24 mouse cellular contexts compared by ENCODE assay signal in the genomic region with DNA sequence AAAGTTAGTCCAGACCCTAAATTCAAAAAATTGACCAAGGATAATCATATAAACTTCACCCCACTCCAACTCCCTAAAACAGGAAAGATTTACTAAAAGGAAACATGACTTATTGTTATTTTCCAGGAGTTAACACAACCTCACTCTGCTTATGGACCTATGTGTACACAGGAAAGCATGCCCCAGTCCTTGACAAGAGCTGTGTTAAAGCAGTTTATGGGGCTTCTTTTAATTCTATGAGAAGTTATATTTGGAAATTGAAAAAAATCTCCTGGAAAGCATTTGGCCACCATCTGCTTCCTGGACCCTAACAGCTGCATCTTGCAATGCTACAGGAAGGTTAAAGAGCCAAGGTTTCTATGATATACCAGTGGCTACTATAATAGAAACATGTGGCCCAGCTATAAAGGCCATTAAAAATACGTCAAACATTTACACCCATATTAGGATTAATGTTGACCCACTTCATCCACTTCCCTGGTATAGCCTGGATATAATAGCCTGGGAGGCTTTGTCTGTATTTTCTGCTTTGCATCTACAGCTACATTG.
DNase-seq lines count a peak whose midpoint lies in the region; ATAC-seq and TF ChIP-seq lines count a peak whose summit lies in the region.
"Had no signal": no experiment of that assay in that cellular context is flagged by ENCODE, and none has a peak within 500 bp of the region (broad histone marks: within the 10 kb centered on the region; RNA-seq: fewer than 3 reads in every experiment).

No protein-coding gene starts in this region.

- TF ChIP-seq POLR2A in limb, embryonic 14.5 days (IDR thresholded peaks at IDR 0.05; ENCODE audit: borderline replicate concordance, extremely low read depth, insufficient read depth, insufficient read length): no peak

- no peaks in the 10 kb centered on the region for H3K9me3 ChIP-seq in kidney, embryonic 15.5 days (replicated peaks)
- no peaks in the 10 kb centered on the region for H3K9me3 ChIP-seq in limb, embryonic 14.5 days (ENCODE audit: control insufficient read depth, low read length)
- H3K9me3 ChIP-seq: forebrain, embryonic 10.5 days; forebrain, embryonic 13.5 days; G1E; hindbrain, embryonic 12.5 days had no signal

- H3K27me3 ChIP-seq in kidney, embryonic 15.5 days: no peaks in the 10 kb centered on the region
- H3K27me3 ChIP-seq in limb, embryonic 14.5 days (ENCODE audit: control insufficient read depth, insufficient read depth, low read length): no peaks in the 10 kb centered on the region
- H3K27me3 ChIP-seq: CH12.LX; forebrain, embryonic 13.5 days; hindbrain, embryonic 12.5 days had no signal

- no peaks in the 10 kb centered on the region for H3K36me3 ChIP-seq in kidney, embryonic 15.5 days
- H3K36me3 ChIP-seq in limb, embryonic 14.5 days (ENCODE audit: control insufficient read depth, insufficient read depth, low read length): no peaks in the 10 kb centered on the region
- H3K36me3 ChIP-seq: forebrain, embryonic 10.5 days; G1E; hindbrain, embryonic 12.5 days had no signal

- H3K4me1 ChIP-seq in kidney, embryonic 15.5 days: no peaks in the 10 kb centered on the region
- peaks cover 7% of the 10 kb centered on the region for H3K4me1 ChIP-seq in limb, embryonic 14.5 days (ENCODE audit: control insufficient read depth, insufficient read depth, low read length)
- H3K4me1 ChIP-seq: forebrain, embryonic 10.5 days; hindbrain, embryonic 12.5 days had no signal

- H3K27ac ChIP-seq in kidney, embryonic 15.5 days: no peak overlapping the region
- no peak overlapping the region for H3K27ac ChIP-seq in limb, embryonic 14.5 days (replicated peaks; ENCODE audit: low read depth, low read length)
- H3K27ac ChIP-seq: forebrain, embryonic 10.5 days; forebrain, embryonic 13.5 days; gastrocnemius, adult 2 months; hindbrain, embryonic 12.5 days had no signal

- WGBS in kidney, embryonic 15.5 days: 58% methylated on average over 1 of the region's 1 CpGs
- 18% methylated on average over 1 of the region's 1 CpGs for WGBS in limb, embryonic 14.5 days

- no peak overlapping the region for H3K9ac ChIP-seq in kidney, embryonic 15.5 days
- no peak overlapping the region for H3K9ac ChIP-seq in limb, embryonic 14.5 days (ENCODE audit: low read depth, low read length, severe bottlenecking)
- H3K9ac ChIP-seq: forebrain, embryonic 13.5 days; hindbrain, embryonic 12.5 days had no signal

- no peak overlapping the region for H3K4me2 ChIP-seq in kidney, embryonic 15.5 days
- no peak overlapping the region for H3K4me2 ChIP-seq in limb, embryonic 14.5 days (replicated peaks; ENCODE audit: low read depth, low read length, severe bottlenecking)
- H3K4me2 ChIP-seq: forebrain, embryonic 13.5 days; heart, embryonic 11.5 days; hindbrain, embryonic 12.5 days had no signal

- H3K4me3 ChIP-seq in kidney, embryonic 15.5 days (replicated peaks): no peak overlapping the region
- no peak overlapping the region for H3K4me3 ChIP-seq in limb, embryonic 14.5 days (replicated peaks; ENCODE audit: low read length)
- H3K4me3 ChIP-seq: forebrain, embryonic 10.5 days; forebrain, embryonic 13.5 days; gastrocnemius, adult 2 months; hindbrain, embryonic 12.5 days had no signal

- ATAC-seq in kidney, embryonic 15.5 days (replicated peaks; ENCODE audit: low FRiP score): peak; percentile 52; the same call in 1 of the 2 replicates
- 0 out of 2 replicates have a peak, but pooled peaks have one; percentile 55 for ATAC-seq in limb, embryonic 14.5 days (ENCODE audit: low FRiP score, low read depth)
- ATAC-seq: forebrain, embryonic 13.5 days; forebrain, embryonic 16.5 days; Patski had no signal

- DNase-seq in kidney, adult 11 months: no peak
- DNase-seq in kidney, postnatal 10 days: peak; percentile 9
- no peak for DNase-seq in kidney, postnatal 14 days
- peak; percentile 3 for DNase-seq in forelimb bud, embryonic 11.5 days (ENCODE audit: low read depth, low spot score)
- DNase-seq in limb, embryonic 14.5 days (ENCODE audit: low spot score): peak; percentile 11
- no peak for DNase-seq in yolk sac, embryonic 10.5 days (ENCODE audit: low spot score)
- DNase-seq: adrenal gland, postnatal 10 days; adrenal gland, postnatal 36 days; B cell, adult 2 months; cerebellum, adult 18-20 months; cerebellum, adult 9-10 months; cerebellum, postnatal 14 days; gastrocnemius, adult 2 months; gastrocnemius, postnatal 14 days; heart, adult 11 months had no signal

Comparison
In these comparisons a context has a peak if more than half of its experiments do, and no peak if none do; other contexts are left out.
1. DNase-seq: peak in kidney, postnatal 10 days (single experiment), forelimb bud, embryonic 11.5 days (single experiment) and limb, embryonic 14.5 days (single experiment); none in kidney, adult 11 months (single experiment), kidney, postnatal 14 days (single experiment) and yolk sac, embryonic 10.5 days (single experiment).